Mouse (Mus musculus): ENCODE measurements around the gene Gm6040. TPM values are rescaled to one million over a fixed set of nuclear protein-coding genes. Genes with fewer than 3 reads are reported as not detected.

Gene Gm6040
- polyA plus RNA-seq (2016; fragmentation: Nextera tagmentation; extraction: Ambion mirVana): not detected in 2 replicates

DNA sequence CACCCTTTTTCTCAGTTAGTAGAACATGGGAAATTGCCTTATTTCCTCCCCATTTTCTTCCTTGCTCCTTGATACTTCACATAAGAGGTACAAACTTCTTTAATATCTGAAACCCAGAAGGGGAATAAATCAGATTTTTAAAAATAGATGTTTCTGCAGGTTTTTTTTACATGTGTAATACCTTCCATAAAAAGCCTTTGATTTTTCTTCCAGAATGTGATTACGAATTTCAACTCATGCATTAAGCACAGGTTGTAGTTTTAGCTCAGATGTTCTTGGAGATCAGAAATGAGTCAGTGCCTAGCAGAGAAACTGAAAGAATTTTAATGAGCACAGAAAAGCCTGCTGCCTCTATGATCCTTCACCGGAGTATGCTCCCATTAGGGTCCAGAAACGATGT lies at the start of gene Gm6040:
TSS of gene Gm6040 (minus strand) at position 101 of the 400 bp plus-strand sequence.
- no peaks in the 10 kb centered on the region for H3K9me3 ChIP-seq (replicated peaks)

DNA sequence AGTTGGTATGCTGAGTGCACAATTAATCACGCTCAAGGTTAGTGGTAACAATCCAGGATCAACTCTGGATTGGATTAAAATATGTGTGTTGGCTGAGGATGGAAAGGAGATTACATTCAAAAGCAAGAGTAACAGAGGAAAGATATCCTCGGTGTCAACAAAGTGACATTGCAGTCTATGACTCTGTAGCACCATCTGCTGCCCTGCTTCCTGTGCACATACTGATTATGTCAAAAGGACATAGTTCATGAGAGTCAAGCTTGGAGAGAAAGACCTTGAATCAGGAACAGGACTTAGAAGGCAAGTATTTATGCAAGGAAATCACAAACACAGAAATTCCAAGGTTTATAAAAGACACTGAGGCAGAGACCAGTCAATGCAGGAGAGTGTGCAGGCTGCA lies 42.7 kb upstream of the Gm6040 start:
- Histone ChIP-seq H3K27me3 (ENCODE audit: low read depth, poor library complexity, severe bottlenecking) (no peaks in the 10 kb centered on the region), H3K4me3 (no peak overlapping the region), H3K9me3 (replicated peaks) (peaks cover 6% of the 10 kb centered on the region; the same call in 1 of the 2 replicates), H3K4me1 (no peaks in the 10 kb centered on the region), H3K27ac (no peak overlapping the region), H3K36me3 (no peaks in the 10 kb centered on the region)
- DNase-seq (ENCODE audit: low spot score): no peak
- 84% methylated on average over 2 of the region's 2 CpGs for WGBS

More for the DNA sequence above, at the start of gene Gm6040:
- Histone ChIP-seq H3K4me3 (no peak within 1 kb of the TSS), H3K4me1 (no peaks in the 10 kb centered on the region), H3K27me3 (ENCODE audit: low read depth, poor library complexity, severe bottlenecking) (no peaks in the 10 kb centered on the region), H3K36me3 (no peaks in the 10 kb centered on the region), H3K27ac (no peak within 1 kb of the TSS)
- WGBS: 83% methylated on average over 3 of the region's 3 CpGs
- no peak for DNase-seq (ENCODE audit: low spot score)

DNA sequence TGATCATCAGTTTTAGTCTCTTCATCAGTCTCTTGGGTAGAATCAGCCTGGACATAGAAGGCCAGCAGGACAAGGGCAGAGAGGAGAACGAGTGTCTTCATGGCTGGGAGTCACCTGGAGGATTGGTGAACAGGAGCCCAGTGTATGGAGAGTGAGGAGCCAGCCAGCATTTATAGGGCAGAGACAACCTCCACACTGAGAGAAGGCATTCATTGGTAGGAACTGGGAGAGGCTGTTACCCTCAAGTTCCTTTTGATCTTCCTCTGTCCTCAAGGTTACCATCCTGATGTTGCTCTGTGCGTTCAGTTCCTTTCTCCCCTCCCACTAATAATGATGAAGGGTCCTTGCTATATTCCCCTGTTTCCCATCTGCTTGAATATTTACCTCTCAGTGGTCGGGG lies 22.7 kb upstream of the Gm6040 start, which contains the start of gene AY761185:
TSS of gene AY761185 (minus strand) at position 101 of the 400 bp plus-strand sequence.
- 78% methylated on average over 3 of the region's 3 CpGs for WGBS
- DNase-seq (ENCODE audit: low spot score): no peak
- Histone ChIP-seq H3K27me3 (ENCODE audit: low read depth, poor library complexity, severe bottlenecking) (no peaks in the 10 kb centered on the region), H3K4me1 (no peaks in the 10 kb centered on the region), H3K36me3 (no peaks in the 10 kb centered on the region), H3K9me3 (replicated peaks) (peaks cover 2% of the 10 kb centered on the region; the same call in 1 of the 2 replicates), H3K27ac (no peak within 1 kb of the TSS), H3K4me3 (no peak within 1 kb of the TSS)

DNA sequence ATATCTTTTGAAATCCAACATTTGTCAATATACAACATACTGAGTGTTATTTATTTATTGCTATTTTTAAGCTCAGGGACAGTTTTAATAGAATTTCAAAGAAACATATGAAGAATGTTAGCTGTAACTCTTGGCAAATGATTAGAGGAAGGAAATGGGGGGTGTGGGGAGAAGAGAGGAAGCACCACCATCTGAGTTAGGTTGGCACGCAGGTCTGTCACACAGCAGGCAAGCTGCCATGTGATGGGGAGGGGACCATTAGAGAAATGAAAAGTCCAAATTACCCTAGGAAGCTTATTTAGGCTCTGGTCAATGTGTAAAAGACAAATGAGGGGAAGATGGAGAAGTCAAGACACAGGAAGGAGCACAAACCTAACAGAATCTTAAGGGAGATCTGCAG lies 9.6 kb downstream of the Gm6040 start:
- Histone ChIP-seq H3K9me3 (replicated peaks) (no peaks in the 10 kb centered on the region; the same call in 1 of the 2 replicates), H3K27me3 (ENCODE audit: low read depth, poor library complexity, severe bottlenecking) (no peaks in the 10 kb centered on the region), H3K36me3 (no peaks in the 10 kb centered on the region), H3K27ac (no peak overlapping the region), H3K4me1 (no peaks in the 10 kb centered on the region), H3K4me3 (no peak overlapping the region)
- DNase-seq (ENCODE audit: low spot score): no peak
- WGBS: 70% methylated on average over 1 of the region's 1 CpGs

DNA sequence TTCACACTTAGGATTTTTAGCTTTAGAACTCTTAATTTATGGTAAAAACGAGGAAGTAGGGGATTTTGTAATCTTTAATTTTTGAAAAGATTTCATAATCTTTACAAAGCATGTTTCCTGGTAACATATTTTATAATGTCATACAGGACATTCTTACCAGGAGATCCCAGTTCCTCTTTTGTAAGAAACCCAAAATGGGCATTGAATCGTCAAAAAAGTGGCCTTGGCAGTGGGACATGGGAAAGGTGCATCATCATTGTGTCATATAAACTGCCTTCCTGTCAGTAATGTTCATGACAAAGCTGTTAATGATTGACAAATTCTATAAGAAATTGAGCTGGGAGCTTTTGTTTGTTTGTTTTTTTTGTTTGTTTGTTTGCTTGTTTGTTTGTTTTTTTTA lies 13.6 kb downstream of the Gm6040 start:
- H3K27me3 ChIP-seq (ENCODE audit: low read depth, poor library complexity, severe bottlenecking): no peaks in the 10 kb centered on the region
- WGBS: 77% methylated on average over 2 of the region's 2 CpGs
- no peak for DNase-seq (ENCODE audit: low spot score)
- H3K4me1 ChIP-seq: no peaks in the 10 kb centered on the region
- H3K9me3 ChIP-seq (replicated peaks): no peaks in the 10 kb centered on the region; the same call in 1 of the 2 replicates
- H3K27ac ChIP-seq: no peak overlapping the region
- no peaks in the 10 kb centered on the region for H3K36me3 ChIP-seq
- no peak overlapping the region for H3K4me3 ChIP-seq

DNA sequence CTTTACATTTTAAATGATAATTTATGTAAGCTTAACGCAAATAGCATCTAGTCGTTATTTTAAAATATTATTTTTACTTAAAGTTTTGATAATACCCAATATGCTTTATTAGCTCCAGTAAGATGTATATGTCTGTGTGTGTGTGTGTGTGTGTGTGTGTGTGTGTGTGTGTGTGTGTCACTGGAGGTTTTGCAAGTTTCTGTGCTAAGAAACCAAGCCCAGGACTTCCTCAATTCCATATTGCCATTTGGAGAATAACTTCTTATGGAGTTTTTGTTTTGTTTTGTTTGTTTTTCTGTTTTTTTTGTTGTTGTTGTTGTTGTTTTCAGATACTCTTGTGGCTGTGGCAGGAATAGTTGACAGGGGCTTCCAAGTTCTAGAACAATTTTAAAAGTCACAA lies 14.8 kb downstream of the Gm6040 start:
- Histone ChIP-seq H3K27me3 (ENCODE audit: low read depth, poor library complexity, severe bottlenecking) (no peaks in the 10 kb centered on the region), H3K27ac (no peak overlapping the region), H3K36me3 (no peaks in the 10 kb centered on the region), H3K4me3 (no peak overlapping the region), H3K4me1 (no peaks in the 10 kb centered on the region), H3K9me3 (replicated peaks) (no peaks in the 10 kb centered on the region; the same call in 1 of the 2 replicates)
- no peak for DNase-seq (ENCODE audit: low spot score)
- WGBS: 97% methylated on average over 2 of the region's 2 CpGs

DNA sequence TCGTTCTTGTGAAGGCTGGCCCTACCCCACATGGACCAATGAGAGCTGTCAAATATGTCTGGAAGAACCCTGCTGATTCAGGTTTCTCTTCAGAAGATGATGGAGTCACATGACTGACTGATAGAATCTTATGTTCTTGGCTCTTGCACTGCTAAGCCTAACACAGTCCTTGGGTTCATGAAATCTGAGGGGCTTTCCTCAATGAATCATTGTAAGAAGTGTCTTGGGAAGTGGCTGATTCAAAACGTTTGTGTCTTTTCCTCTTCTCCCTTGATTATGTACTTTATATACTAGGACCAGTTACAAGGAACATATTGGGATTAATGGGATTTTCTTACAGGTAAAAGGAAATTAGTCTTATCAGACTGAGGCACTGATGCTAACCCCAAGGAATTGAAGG lies 19.3 kb downstream of the Gm6040 start, which contains the start of gene Gm15056:
TSS of gene Gm15056 (minus strand) at position 101 of the 400 bp plus-strand sequence.
- 58% methylated on average over 2 of the region's 2 CpGs for WGBS
- Histone ChIP-seq H3K27ac (no peak within 1 kb of the TSS), H3K4me1 (no peaks in the 10 kb centered on the region), H3K36me3 (no peaks in the 10 kb centered on the region), H3K4me3 (no peak within 1 kb of the TSS), H3K9me3 (replicated peaks) (no peaks in the 10 kb centered on the region; the same call in 1 of the 2 replicates), H3K27me3 (ENCODE audit: low read depth, poor library complexity, severe bottlenecking) (no peaks in the 10 kb centered on the region)
- DNase-seq (ENCODE audit: low spot score): no peak

DNA sequence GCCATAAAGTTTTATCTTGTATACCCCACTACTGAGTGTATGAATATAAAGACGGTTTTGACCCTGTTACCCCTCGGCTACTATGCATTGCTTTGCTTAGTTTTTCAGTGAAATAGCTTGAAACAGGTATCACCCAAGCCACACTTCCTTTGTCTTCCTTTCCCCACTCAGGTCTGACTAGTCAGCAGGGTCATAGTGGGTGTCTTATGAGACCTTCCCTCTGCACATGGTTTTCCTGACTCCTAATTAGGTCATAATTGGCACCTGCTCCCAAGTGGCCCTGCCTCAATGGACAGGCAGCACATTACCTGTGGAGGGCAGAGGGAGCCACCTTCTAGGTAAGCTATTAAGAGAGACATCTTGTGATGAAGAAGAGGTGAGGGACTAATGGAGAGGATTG lies 29.5 kb downstream of the Gm6040 start, which contains the start of gene Defb33:
TSS of gene Defb33 (plus strand) at position 301 of the 400 bp plus-strand sequence.
- no peak within 1 kb of the TSS for H3K4me3 ChIP-seq
- no peaks in the 10 kb centered on the region for H3K36me3 ChIP-seq
- H3K27ac ChIP-seq: no peak within 1 kb of the TSS
- peaks cover 5% of the 10 kb centered on the region; the same call in 1 of the 2 replicates for H3K9me3 ChIP-seq (replicated peaks)
- H3K4me1 ChIP-seq: no peaks in the 10 kb centered on the region
- H3K27me3 ChIP-seq (ENCODE audit: low read depth, poor library complexity, severe bottlenecking): no peaks in the 10 kb centered on the region
- no peak for DNase-seq (ENCODE audit: low spot score)
- 85% methylated on average over 2 of the region's 2 CpGs for WGBS

DNA sequence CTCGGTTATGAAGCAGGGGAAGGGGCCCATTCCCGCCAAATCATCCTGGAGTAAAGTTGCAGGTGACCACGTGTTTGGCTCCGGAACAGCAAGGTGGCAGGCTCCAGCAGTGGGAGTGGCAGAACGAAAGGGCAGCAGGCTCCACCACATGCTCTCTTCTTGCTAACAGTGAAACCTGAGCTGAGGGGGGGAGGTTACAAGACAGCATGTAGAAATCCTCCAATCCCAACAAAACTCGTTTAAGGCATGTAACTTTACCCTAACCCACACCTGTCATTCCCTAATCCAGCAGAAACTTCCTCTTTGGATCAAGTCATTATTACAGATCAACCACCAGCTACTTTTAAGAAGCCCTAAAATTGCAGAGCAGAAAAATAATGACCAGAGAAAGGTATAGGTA lies 47.3 kb downstream of the Gm6040 start:
- Histone ChIP-seq H3K4me3 (no peak overlapping the region), H3K27me3 (ENCODE audit: low read depth, poor library complexity, severe bottlenecking) (no peaks in the 10 kb centered on the region), H3K36me3 (no peaks in the 10 kb centered on the region), H3K27ac (no peak overlapping the region), H3K9me3 (replicated peaks) (no peaks in the 10 kb centered on the region), H3K4me1 (no peaks in the 10 kb centered on the region)
- 44% methylated on average over 6 of the region's 6 CpGs for WGBS
- no peak for DNase-seq (ENCODE audit: low spot score)

Other genes with a start within 250 kb of the Gm6040 start
- gene Defb33, start 29.4 kb downstream of the Gm6040 start, polyA plus RNA-seq (2016; fragmentation: Nextera tagmentation; extraction: Ambion mirVana): not detected in 2 replicates
- gene Gm15056, start 19.4 kb downstream of the Gm6040 start, polyA plus RNA-seq (2016; fragmentation: Nextera tagmentation; extraction: Ambion mirVana): not detected in 2 replicates
- gene AY761185, start 22.6 kb upstream of the Gm6040 start, polyA plus RNA-seq (2016; fragmentation: Nextera tagmentation; extraction: Ambion mirVana): not detected in 2 replicates
- not detected in 2 replicates for gene Defa21, start 103.5 kb upstream of the Gm6040 start, polyA plus RNA-seq (2016; fragmentation: Nextera tagmentation; extraction: Ambion mirVana)
- gene Defa23, start 133.0 kb upstream of the Gm6040 start, polyA plus RNA-seq (2016; fragmentation: Nextera tagmentation; extraction: Ambion mirVana): not detected in 2 replicates
- gene Defa35, start 143.0 kb upstream of the Gm6040 start, polyA plus RNA-seq (2016; fragmentation: Nextera tagmentation; extraction: Ambion mirVana): not detected in 2 replicates
- gene Defa25, start 162.4 kb upstream of the Gm6040 start, polyA plus RNA-seq (2016; fragmentation: Nextera tagmentation; extraction: Ambion mirVana): not detected in 2 replicates
- not detected in 2 replicates for gene Gm14851, start 174.0 kb upstream of the Gm6040 start, polyA plus RNA-seq (2016; fragmentation: Nextera tagmentation; extraction: Ambion mirVana)
- not detected in 2 replicates for gene Defa30, start 212.6 kb upstream of the Gm6040 start, polyA plus RNA-seq (2016; fragmentation: Nextera tagmentation; extraction: Ambion mirVana)
- gene Defa22, start 240.2 kb upstream of the Gm6040 start, polyA plus RNA-seq (2016; fragmentation: Nextera tagmentation; extraction: Ambion mirVana): not detected in 2 replicates